Mouse (Mus musculus): Measurements from ENCODE around the gene Flot1. TPM values are rescaled to one million over a fixed set of nuclear protein-coding genes. Genes with fewer than 3 reads are reported as not detected.

Flot1 gene
- polyA plus RNA-seq, 1 experiment from 2014 or later, result 36.1 TPM

DNA sequence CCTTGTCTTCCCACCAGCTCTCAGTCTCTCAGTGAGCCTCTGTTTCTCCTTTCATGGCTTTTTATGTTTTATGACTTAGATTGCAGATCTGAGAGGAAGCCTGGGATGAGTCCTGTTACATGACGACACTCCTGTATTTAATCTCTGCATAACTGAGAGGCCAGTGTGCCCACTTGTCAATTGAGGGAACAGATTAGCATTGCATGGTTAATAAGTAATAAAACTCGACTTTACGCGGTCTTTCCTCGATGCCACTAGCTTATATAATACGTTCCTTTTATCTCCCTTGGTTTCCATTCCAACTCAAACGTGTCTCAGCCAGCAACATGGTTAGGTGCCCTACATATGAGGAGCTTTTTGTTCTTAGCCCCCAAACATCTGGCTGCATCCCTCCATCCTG is 7.2 kb upstream of the Flot1 start:
- whole genome bisulfite sequencing, result 53% methylated on average over 7 of the region's 7 CpGs
- Histone ChIP-seq H3K9ac (ENCODE audit: low read depth, low read length) (no peak overlapping the region), H3K27ac (ENCODE audit: low read depth, low read length) (no peak overlapping the region), H3K27me3 (ENCODE audit: control insufficient read depth, insufficient read depth, low read length) (no peaks in the 10 kb centered on the region), H3K4me3 (ENCODE audit: low read length) (no peak overlapping the region), H3K4me1 (ENCODE audit: control insufficient read depth, insufficient read depth, low read length) (peaks cover 16% of the 10 kb centered on the region), H3K4me2 (replicated peaks; ENCODE audit: low read depth, low read length) (no peak overlapping the region), H3K9me3 (ENCODE audit: control insufficient read depth, low read length) (no peaks in the 10 kb centered on the region), H3K36me3 (ENCODE audit: control insufficient read depth, insufficient read depth, low read length) (no peaks in the 10 kb centered on the region)
- ATAC-seq (ENCODE audit: low FRiP score, low TSS enrichment), result no peak

- H3K27me3 ChIP-seq (ENCODE audit: control insufficient read depth, insufficient read depth, low read length), result no peaks in the 10 kb centered on the region
- H3K4me3 ChIP-seq (ENCODE audit: low read length), result no peak overlapping the region
- no peak overlapping the region for H3K4me2 ChIP-seq (replicated peaks; ENCODE audit: low read depth, low read length)
- WGBS, result 47% methylated on average over 10 of the region's 14 CpGs
- H3K27ac ChIP-seq (ENCODE audit: low read depth, low read length), result no peak overlapping the region
- peaks cover 16% of the 10 kb centered on the region for H3K4me1 ChIP-seq (ENCODE audit: control insufficient read depth, insufficient read depth, low read length)
- H3K9ac ChIP-seq (ENCODE audit: low read depth, low read length), result no peak overlapping the region
- no peaks in the 10 kb centered on the region for H3K36me3 ChIP-seq (ENCODE audit: control insufficient read depth, insufficient read depth, low read length)
- no peaks in the 10 kb centered on the region for H3K9me3 ChIP-seq (ENCODE audit: control insufficient read depth, low read length)
- no peak for ATAC-seq (ENCODE audit: low FRiP score, low TSS enrichment)
Measured at GRCm38 (mm10) chr17:35816686-35817085, 6.3 kb upstream of the Flot1 start.

- H3K27me3 ChIP-seq (ENCODE audit: control insufficient read depth, insufficient read depth, low read length), result no peaks in the 10 kb centered on the region
- no peaks in the 10 kb centered on the region for H3K36me3 ChIP-seq (ENCODE audit: control insufficient read depth, insufficient read depth, low read length)
- peaks cover 16% of the 10 kb centered on the region for H3K4me1 ChIP-seq (ENCODE audit: control insufficient read depth, insufficient read depth, low read length)
- H3K9ac ChIP-seq (ENCODE audit: low read depth, low read length), result no peak overlapping the region
- WGBS, result 46% methylated on average over 10 of the region's 10 CpGs
- H3K4me3 ChIP-seq (ENCODE audit: low read length), result no peak overlapping the region
- no peak overlapping the region for H3K27ac ChIP-seq (ENCODE audit: low read depth, low read length)
- no peak overlapping the region for H3K4me2 ChIP-seq (replicated peaks; ENCODE audit: low read depth, low read length)
- no peaks in the 10 kb centered on the region for H3K9me3 ChIP-seq (ENCODE audit: control insufficient read depth, low read length)
- no peak for ATAC-seq (ENCODE audit: low FRiP score, low TSS enrichment)
Measured at GRCm38 (mm10) chr17:35817226-35817625, 5.8 kb upstream of the Flot1 start.

DNA sequence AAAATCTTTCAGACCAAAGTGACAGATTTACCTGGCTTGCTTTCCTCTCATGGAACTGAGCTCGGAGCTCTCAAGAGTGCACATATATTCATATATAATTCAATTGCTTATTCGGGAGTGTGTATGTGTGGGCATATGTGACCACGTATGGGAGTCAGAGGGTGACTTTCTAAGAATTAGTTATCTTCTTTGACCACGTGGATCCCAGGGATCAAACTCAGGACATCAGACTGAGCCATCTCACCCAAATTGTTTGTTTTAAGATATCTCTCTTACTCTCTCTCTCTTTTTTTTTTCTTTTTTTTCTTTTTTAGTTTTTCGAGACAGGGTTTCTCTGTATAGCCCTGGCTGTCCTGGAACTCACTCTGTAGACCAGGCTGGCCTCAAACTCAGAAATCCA is 2.9 kb upstream of the Flot1 start:
- H3K4me3 ChIP-seq (ENCODE audit: low read length), result no peak overlapping the region
- WGBS, result 82% methylated on average over 5 of the region's 5 CpGs
- peaks cover 9% of the 10 kb centered on the region for H3K4me1 ChIP-seq (ENCODE audit: control insufficient read depth, insufficient read depth, low read length)

DNA sequence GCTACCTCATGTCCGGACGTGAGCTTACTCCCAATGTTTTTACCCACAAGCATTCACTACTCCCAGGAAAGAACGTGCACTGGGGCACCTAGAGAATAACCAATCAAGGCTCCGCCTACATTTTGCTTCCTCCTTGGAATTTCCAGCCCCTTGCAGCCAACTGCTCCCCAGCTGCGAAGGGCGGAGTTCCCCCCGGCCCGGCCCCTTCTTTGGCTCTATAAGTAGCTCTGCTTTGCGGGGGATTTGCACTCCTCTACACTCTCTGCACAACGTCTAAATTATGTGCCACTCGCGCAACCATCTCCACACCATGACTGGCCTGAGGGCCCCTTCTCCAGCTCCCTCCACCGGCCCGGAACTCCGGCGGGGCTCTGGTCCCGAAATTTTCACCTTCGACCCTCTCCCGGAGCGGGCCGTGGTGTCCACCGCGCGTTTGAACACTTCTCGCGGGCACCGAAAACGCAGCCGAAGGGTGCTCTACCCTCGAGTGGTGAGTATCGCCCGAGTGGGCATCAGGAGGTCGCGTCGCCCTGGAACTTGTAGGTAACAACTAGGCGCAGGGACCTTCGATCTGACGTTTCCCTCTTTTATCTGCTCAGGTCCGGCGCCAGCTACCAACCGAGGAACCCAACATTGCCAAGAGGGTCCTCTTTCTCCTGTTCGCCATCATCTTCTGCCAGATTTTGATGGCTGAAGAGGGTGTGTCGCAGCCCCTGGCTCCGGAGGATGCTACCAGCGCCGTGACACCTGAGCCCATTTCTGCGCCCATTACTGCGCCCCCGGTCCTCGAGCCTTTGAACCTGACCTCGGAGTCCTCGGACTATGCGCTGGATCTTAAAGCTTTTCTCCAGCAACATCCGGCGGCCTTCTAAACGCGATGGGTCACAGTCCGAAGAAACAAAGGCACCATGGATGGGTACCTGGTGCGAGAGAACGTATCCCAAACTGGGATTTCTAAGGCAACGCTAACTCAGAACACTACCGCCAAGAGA is 1.3 kb upstream of the Flot1 start, which contains the start of gene Ier3:
TSS of gene Ier3 (plus strand) at position 246 of the 992 bp plus-strand sequence.
- peak within 1 kb of the TSS; percentile 72 for H3K9ac ChIP-seq (ENCODE audit: low read depth, low read length)

More for the DNA sequence above, 2.9 kb upstream of the Flot1 start:
- ATAC-seq (ENCODE audit: low FRiP score, low TSS enrichment), result no peak
- Histone ChIP-seq H3K9me3 (ENCODE audit: control insufficient read depth, low read length) (no peaks in the 10 kb centered on the region), H3K27me3 (ENCODE audit: control insufficient read depth, insufficient read depth, low read length) (no peaks in the 10 kb centered on the region), H3K9ac (ENCODE audit: low read depth, low read length) (no peak overlapping the region), H3K36me3 (ENCODE audit: control insufficient read depth, insufficient read depth, low read length) (peaks cover under 1% of the 10 kb centered on the region; the same call in 1 of the 2 replicates), H3K27ac (ENCODE audit: low read depth, low read length) (no peak overlapping the region), H3K4me2 (replicated peaks; ENCODE audit: low read depth, low read length) (no peak overlapping the region)

GRCm38 (mm10) chr17:35822564-35822963 is 466 bp upstream of the Flot1 start:
- H3K27ac ChIP-seq (ENCODE audit: low read depth, low read length), result peak overlapping the region; percentile 79; the same call in 1 of the 2 replicates
- peak overlapping the region; percentile 67; the same call in 1 of the 2 replicates for H3K9ac ChIP-seq (ENCODE audit: low read depth, low read length)
- peaks cover 16% of the 10 kb centered on the region; the same call in 1 of the 2 replicates for H3K36me3 ChIP-seq (ENCODE audit: control insufficient read depth, insufficient read depth, low read length)
- no peaks in the 10 kb centered on the region for H3K9me3 ChIP-seq (ENCODE audit: control insufficient read depth, low read length)
- H3K4me3 ChIP-seq (ENCODE audit: low read length), result peak overlapping the region; percentile 56
- no peak; the same call in 1 of the 2 replicates for ATAC-seq (ENCODE audit: low FRiP score, low TSS enrichment)
- H3K27me3 ChIP-seq (ENCODE audit: control insufficient read depth, insufficient read depth, low read length), result no peaks in the 10 kb centered on the region
- 3% methylated on average over 11 of the region's 11 CpGs for WGBS
- peak overlapping the region; percentile 97 for H3K4me2 ChIP-seq (replicated peaks; ENCODE audit: low read depth, low read length)
- peaks cover under 1% of the 10 kb centered on the region for H3K4me1 ChIP-seq (ENCODE audit: control insufficient read depth, insufficient read depth, low read length)

More for the DNA sequence above, 1.3 kb upstream of the Flot1 start, which contains the start of gene Ier3:
- Histone ChIP-seq H3K4me2 (replicated peaks; ENCODE audit: low read depth, low read length) (peak within 1 kb of the TSS; percentile 97), H3K9me3 (ENCODE audit: control insufficient read depth, low read length) (no peaks in the 10 kb centered on the region), H3K4me3 (ENCODE audit: low read length) (peak within 1 kb of the TSS; percentile 56), H3K36me3 (ENCODE audit: control insufficient read depth, insufficient read depth, low read length) (peaks cover 13% of the 10 kb centered on the region; the same call in 1 of the 2 replicates), H3K4me1 (ENCODE audit: control insufficient read depth, insufficient read depth, low read length) (peaks cover 9% of the 10 kb centered on the region), H3K27ac (ENCODE audit: low read depth, low read length) (no peak within 1 kb of the TSS; the same call in 1 of the 2 replicates), H3K27me3 (ENCODE audit: control insufficient read depth, insufficient read depth, low read length) (no peaks in the 10 kb centered on the region)
- peak; percentile 48 for ATAC-seq (ENCODE audit: low FRiP score, low TSS enrichment)
- under 1% methylated on average over 60 of the region's 62 CpGs for WGBS

DNA sequence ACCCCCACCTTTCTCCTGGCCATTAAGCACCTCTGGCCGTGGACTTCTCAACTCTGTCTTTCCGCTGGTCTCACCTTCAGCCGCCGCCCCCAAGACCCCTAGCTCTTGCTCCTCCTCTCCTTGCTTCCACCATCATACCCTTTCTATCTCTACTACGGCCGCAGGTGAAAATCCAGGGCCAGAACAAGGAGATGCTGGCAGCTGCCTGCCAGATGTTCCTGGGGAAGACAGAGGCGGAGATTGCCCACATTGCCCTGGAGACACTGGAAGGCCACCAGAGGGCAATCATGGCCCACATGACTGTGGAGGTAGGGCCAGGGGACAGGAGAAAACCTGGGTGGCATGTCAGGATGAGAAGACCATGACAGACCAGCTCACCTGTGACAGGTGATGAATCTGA is 1.4 kb downstream of the Flot1 start:
- no peaks in the 10 kb centered on the region for H3K9me3 ChIP-seq (ENCODE audit: control insufficient read depth, low read length)
- peak overlapping the region; percentile 56; the same call in 1 of the 2 replicates for H3K4me3 ChIP-seq (ENCODE audit: low read length)
- peaks cover 19% of the 10 kb centered on the region; the same call in 1 of the 2 replicates for H3K36me3 ChIP-seq (ENCODE audit: control insufficient read depth, insufficient read depth, low read length)
- no peak for ATAC-seq (ENCODE audit: low FRiP score, low TSS enrichment)
- H3K27me3 ChIP-seq (ENCODE audit: control insufficient read depth, insufficient read depth, low read length), result no peaks in the 10 kb centered on the region
- H3K27ac ChIP-seq (ENCODE audit: low read depth, low read length), result no peak overlapping the region
- WGBS, result 61% methylated on average over 7 of the region's 7 CpGs
- no peak overlapping the region for H3K4me2 ChIP-seq (replicated peaks; ENCODE audit: low read depth, low read length)
- H3K9ac ChIP-seq (ENCODE audit: low read depth, low read length), result no peak overlapping the region
- H3K4me1 ChIP-seq (ENCODE audit: control insufficient read depth, insufficient read depth, low read length), result no peaks in the 10 kb centered on the region

GRCm38 (mm10) chr17:35825109-35825850 is 2.2 kb downstream of the Flot1 start:
- Histone ChIP-seq H3K27ac (ENCODE audit: low read depth, low read length) (no peak overlapping the region), H3K36me3 (ENCODE audit: control insufficient read depth, insufficient read depth, low read length) (peaks cover 19% of the 10 kb centered on the region; the same call in 1 of the 2 replicates), H3K4me1 (ENCODE audit: control insufficient read depth, insufficient read depth, low read length) (peaks cover 5% of the 10 kb centered on the region; the same call in 1 of the 2 replicates), H3K9me3 (ENCODE audit: control insufficient read depth, low read length) (no peaks in the 10 kb centered on the region), H3K9ac (ENCODE audit: low read depth, low read length) (no peak overlapping the region), H3K4me2 (replicated peaks; ENCODE audit: low read depth, low read length) (no peak overlapping the region), H3K27me3 (ENCODE audit: control insufficient read depth, insufficient read depth, low read length) (no peaks in the 10 kb centered on the region), H3K4me3 (ENCODE audit: low read length) (no peak overlapping the region)
- 94% methylated on average over 13 of the region's 13 CpGs for WGBS
- ATAC-seq (ENCODE audit: low FRiP score, low TSS enrichment), result no peak
